Mouse (Mus musculus): Measurements from ENCODE around the gene Pick1. TPM values are rescaled to one million over a fixed set of nuclear protein-coding genes. Genes with fewer than 3 reads are reported as not detected.

Gene Pick1
- polyA plus RNA-seq, 2 experiments: 3.5 to 12.4 TPM

DNA sequence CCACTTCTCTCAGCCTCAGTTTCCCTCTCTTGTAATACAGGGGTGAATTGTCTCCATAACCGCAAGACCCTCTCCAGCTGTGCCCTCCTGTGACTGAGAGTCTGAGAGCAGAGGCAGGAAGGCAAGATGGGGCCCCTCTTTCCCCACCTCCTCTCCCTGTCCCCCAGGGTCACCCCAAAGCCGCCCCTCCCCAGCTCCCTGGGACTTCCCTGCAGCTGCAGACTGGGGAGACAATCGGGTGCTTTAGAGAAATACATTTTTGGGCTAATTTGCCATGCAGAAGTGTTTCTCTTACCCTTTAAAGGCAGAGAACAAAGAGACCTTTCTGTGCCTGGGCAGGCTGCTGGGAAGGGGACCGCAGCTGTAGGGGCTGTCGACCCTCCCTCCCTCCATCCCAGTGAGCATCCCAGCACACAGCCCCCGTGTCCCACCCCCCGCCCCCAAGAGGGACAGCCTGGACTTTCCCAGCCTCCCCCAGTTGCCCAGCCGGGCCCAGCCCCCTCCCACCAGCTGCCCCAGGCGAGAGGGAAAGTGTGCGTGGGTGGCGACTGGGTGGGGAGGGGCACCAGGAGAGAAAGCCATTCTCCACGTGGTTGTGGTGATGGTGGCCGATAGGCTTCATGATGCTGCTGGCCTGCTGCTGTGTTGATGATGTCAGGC, 27.4 kb upstream of the Pick1 start:
- Histone ChIP-seq H3K9me3 (ENCODE audit: control insufficient read depth, low read length) (no peaks in the 10 kb centered on the region), H3K4me1 (replicated peaks; ENCODE audit: control insufficient read depth in 2 of 2, insufficient read depth in 2 of 2, low read length in 1 of 2) (no peaks in the 10 kb centered on the region), H3K27me3 (ENCODE audit: control insufficient read depth, insufficient read depth, low read length) (no peaks in the 10 kb centered on the region), H3K27ac (no peak overlapping the region), H3K9ac (replicated peaks) (no peak overlapping the region), H3K4me2 (ENCODE audit: low read depth) (no peak overlapping the region), H3K36me3 (replicated peaks; ENCODE audit: control insufficient read depth, insufficient read depth, low read depth) (no peaks in the 10 kb centered on the region), H3K4me3 (ENCODE audit: insufficient read depth in 1 of 2, low read depth in 2 of 2, low read length in 2 of 2) (no peak overlapping the region)
- ATAC-seq (ENCODE audit: insufficient read depth) (no peak), DNase-seq (ENCODE audit: low read depth in 3 of 3, low spot score in 3 of 3) (no peak)
- WGBS (ENCODE audit: insufficient replicate concordance): 32% methylated on average over 13 of the region's 13 CpGs
- TF ChIP-seq EP300 (IDR thresholded peaks at IDR 0.05; ENCODE audit: low read depth) (no peak), CTCF (IDR thresholded peaks at IDR 0.05; ENCODE audit: low read depth) (no peak)

GRCm38 (mm10) chr15:79202575-79202974, 26.4 kb upstream of the Pick1 start:
- H3K27me3 ChIP-seq (ENCODE audit: control insufficient read depth, insufficient read depth, low read length): no peaks in the 10 kb centered on the region
- no peak overlapping the region for H3K4me2 ChIP-seq (ENCODE audit: low read depth)
- 27% methylated on average over 10 of the region's 10 CpGs for WGBS (ENCODE audit: insufficient replicate concordance)
- no peaks in the 10 kb centered on the region for H3K36me3 ChIP-seq (replicated peaks; ENCODE audit: control insufficient read depth, insufficient read depth, low read depth)
- no peak overlapping the region for H3K9ac ChIP-seq (replicated peaks)
- H3K9me3 ChIP-seq (ENCODE audit: control insufficient read depth, low read length): no peaks in the 10 kb centered on the region
- no peak for TF ChIP-seq EP300 (IDR thresholded peaks at IDR 0.05; ENCODE audit: low read depth)
- no peak for ATAC-seq (ENCODE audit: insufficient read depth)
- H3K4me1 ChIP-seq (replicated peaks; ENCODE audit: control insufficient read depth in 2 of 2, insufficient read depth in 2 of 2, low read length in 1 of 2): no peaks in the 10 kb centered on the region
- no peak for DNase-seq (ENCODE audit: low read depth in 3 of 3, low spot score in 3 of 3)
- no peak overlapping the region for H3K27ac ChIP-seq
- H3K4me3 ChIP-seq (ENCODE audit: insufficient read depth in 1 of 2, low read depth in 2 of 2, low read length in 2 of 2): no peak overlapping the region

GRCm38 (mm10) chr15:79208211-79208610, 20.8 kb upstream of the Pick1 start:
- H3K36me3 ChIP-seq (replicated peaks; ENCODE audit: control insufficient read depth, insufficient read depth, low read depth): no peaks in the 10 kb centered on the region
- H3K4me1 ChIP-seq (replicated peaks; ENCODE audit: control insufficient read depth in 2 of 2, insufficient read depth in 2 of 2, low read length in 1 of 2): no peaks in the 10 kb centered on the region
- no peak overlapping the region for H3K9ac ChIP-seq (replicated peaks)
- no peak overlapping the region for H3K4me2 ChIP-seq (ENCODE audit: low read depth)
- H3K27ac ChIP-seq: no peak overlapping the region
- no peak for TF ChIP-seq EP300 (IDR thresholded peaks at IDR 0.05; ENCODE audit: low read depth)
- TF ChIP-seq CTCF (IDR thresholded peaks at IDR 0.05; ENCODE audit: low read depth): no peak
- no peak overlapping the region for H3K4me3 ChIP-seq (ENCODE audit: insufficient read depth in 1 of 2, low read depth in 2 of 2, low read length in 2 of 2)
- WGBS (ENCODE audit: insufficient replicate concordance): 54% methylated on average over 6 of the region's 6 CpGs
- ATAC-seq (ENCODE audit: insufficient read depth) (no peak), DNase-seq (ENCODE audit: low read depth in 3 of 3, low spot score in 3 of 3) (no peak)
- no peaks in the 10 kb centered on the region for H3K27me3 ChIP-seq (ENCODE audit: control insufficient read depth, insufficient read depth, low read length)
- H3K9me3 ChIP-seq (ENCODE audit: control insufficient read depth, low read length): no peaks in the 10 kb centered on the region

GRCm38 (mm10) chr15:79208758-79209439, 20.1 kb upstream of the Pick1 start:
- 56% methylated on average over 27 of the region's 27 CpGs for WGBS (ENCODE audit: insufficient replicate concordance)
- no peaks in the 10 kb centered on the region for H3K36me3 ChIP-seq (replicated peaks; ENCODE audit: control insufficient read depth, insufficient read depth, low read depth)
- DNase-seq (ENCODE audit: low read depth in 3 of 3, low spot score in 3 of 3) (no peak), ATAC-seq (ENCODE audit: insufficient read depth) (no peak)
- TF ChIP-seq EP300 (IDR thresholded peaks at IDR 0.05; ENCODE audit: low read depth) (no peak), CTCF (IDR thresholded peaks at IDR 0.05; ENCODE audit: low read depth) (no peak)
- H3K4me2 ChIP-seq (ENCODE audit: low read depth): no peak overlapping the region
- no peaks in the 10 kb centered on the region for H3K4me1 ChIP-seq (replicated peaks; ENCODE audit: control insufficient read depth in 2 of 2, insufficient read depth in 2 of 2, low read length in 1 of 2)
- H3K9ac ChIP-seq (replicated peaks): no peak overlapping the region
- no peak overlapping the region for H3K4me3 ChIP-seq (ENCODE audit: insufficient read depth in 1 of 2, low read depth in 2 of 2, low read length in 2 of 2)
- no peaks in the 10 kb centered on the region for H3K9me3 ChIP-seq (ENCODE audit: control insufficient read depth, low read length)
- H3K27me3 ChIP-seq (ENCODE audit: control insufficient read depth, insufficient read depth, low read length): no peaks in the 10 kb centered on the region
- no peak overlapping the region for H3K27ac ChIP-seq

GRCm38 (mm10) chr15:79210357-79210756, 18.6 kb upstream of the Pick1 start:
- Histone ChIP-seq H3K9me3 (ENCODE audit: control insufficient read depth, low read length) (no peaks in the 10 kb centered on the region), H3K4me3 (ENCODE audit: insufficient read depth in 1 of 2, low read depth in 2 of 2, low read length in 2 of 2) (no peak overlapping the region), H3K4me2 (ENCODE audit: low read depth) (no peak overlapping the region), H3K9ac (replicated peaks) (no peak overlapping the region), H3K27me3 (ENCODE audit: control insufficient read depth, insufficient read depth, low read length) (no peaks in the 10 kb centered on the region), H3K27ac (no peak overlapping the region), H3K4me1 (replicated peaks; ENCODE audit: control insufficient read depth in 2 of 2, insufficient read depth in 2 of 2, low read length in 1 of 2) (no peaks in the 10 kb centered on the region), H3K36me3 (replicated peaks; ENCODE audit: control insufficient read depth, insufficient read depth, low read depth) (no peaks in the 10 kb centered on the region)
- 64% methylated on average over 2 of the region's 2 CpGs for WGBS (ENCODE audit: insufficient replicate concordance)
- TF ChIP-seq CTCF (IDR thresholded peaks at IDR 0.05; ENCODE audit: low read depth): no peak
- no peak for TF ChIP-seq EP300 (IDR thresholded peaks at IDR 0.05; ENCODE audit: low read depth)
- DNase-seq (ENCODE audit: low read depth in 3 of 3, low spot score in 3 of 3): no peak
- ATAC-seq (ENCODE audit: insufficient read depth): no peak

Data from liver, embryonic 14.5 days (tissue).